Mouse (Mus musculus): ENCODE results near the gene Prrt2. TPM values are rescaled to one million over a fixed set of nuclear protein-coding genes. Genes with fewer than 3 reads are reported as not detected.
A peak's percentile ranks its signal among the peaks of the same experiment; 100 is the strongest.

The Prrt2 gene
- total and polyA plus RNA-seq, 3 experiments = 1.7 to 9.5 (median 2.0) TPM

- no peak for DNase-seq
These were observed 21.4 kb downstream of the Prrt2 start for GRCm38 (mm10) chr7:126999568-126999967.

GRCm38 (mm10) chr7:126996449-126996848 lies 24.6 kb downstream of the Prrt2 start:
- DNase-seq = no peak

DNA sequence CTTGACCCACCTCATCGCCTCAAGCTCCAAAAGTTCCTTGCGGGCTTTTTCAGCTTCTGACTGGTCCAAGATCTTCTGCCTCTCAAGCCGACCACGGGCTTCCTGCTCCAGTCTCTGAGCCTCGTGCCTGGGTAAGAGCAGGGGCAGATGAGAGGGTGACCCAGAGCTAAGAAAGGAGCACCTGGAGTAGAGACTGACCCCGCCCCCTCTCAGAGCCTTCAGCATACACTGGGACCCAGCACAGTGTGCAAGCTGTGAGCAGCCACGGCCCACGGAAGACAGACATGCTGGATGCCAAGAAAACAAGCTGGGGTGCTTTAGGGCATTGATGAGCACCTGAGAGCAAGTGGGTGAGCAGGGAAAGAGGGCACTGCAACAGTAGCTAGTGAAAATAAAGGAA lies 32.2 kb downstream of the Prrt2 start:
- DNase-seq = no peak

GRCm38 (mm10) chr7:126986319-126986718 lies 34.7 kb downstream of the Prrt2 start:
- DNase-seq = peak; percentile 36

GRCm38 (mm10) chr7:126984667-126985444 lies 36.2 kb downstream of the Prrt2 start:
- no peak for DNase-seq

DNA sequence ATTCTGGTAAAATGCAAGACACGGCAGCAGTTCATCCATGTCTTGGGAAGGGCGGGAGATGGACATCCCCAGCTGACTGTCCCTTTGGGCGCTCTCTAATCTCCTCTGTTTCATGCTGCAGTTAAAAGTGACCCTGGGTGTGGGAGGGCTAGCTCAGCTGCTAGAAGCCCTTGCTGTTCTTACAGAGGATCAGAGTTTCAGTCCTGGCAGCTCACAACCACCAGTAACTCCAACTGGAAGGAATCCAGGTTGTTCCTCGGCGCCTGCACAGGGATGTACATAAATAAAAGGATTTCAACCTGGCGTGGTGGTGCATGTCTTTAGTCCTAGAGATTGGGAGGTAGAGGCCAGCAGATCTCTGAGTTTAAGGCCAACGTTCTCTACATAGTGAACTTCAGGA lies 37.9 kb downstream of the Prrt2 start:
- DNase-seq = no peak

GRCm38 (mm10) chr7:126982054-126982453 lies 39.0 kb downstream of the Prrt2 start:
- DNase-seq = no peak

DNA sequence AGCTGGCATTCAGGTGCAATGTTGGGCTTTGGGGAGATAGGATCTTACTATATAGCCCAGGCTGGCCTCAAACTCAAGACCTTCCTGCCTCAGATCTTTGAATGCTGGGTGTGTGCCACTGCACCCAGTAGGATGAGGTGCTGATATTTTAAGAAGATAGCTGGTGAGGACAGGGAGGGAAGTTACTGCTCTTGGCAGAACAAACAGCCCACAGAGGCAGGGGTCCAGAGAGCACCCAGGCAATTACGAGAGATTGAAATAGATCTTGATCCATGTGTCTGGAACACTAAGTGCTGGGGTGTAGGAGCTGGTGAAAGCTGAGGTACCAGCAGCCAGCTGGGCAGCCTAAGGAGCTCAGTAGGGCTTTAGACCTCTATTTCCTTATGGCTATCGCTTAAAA lies 39.4 kb downstream of the Prrt2 start:
- DNase-seq = no peak

- DNase-seq = no peak
These were observed 42.2 kb downstream of the Prrt2 start for GRCm38 (mm10) chr7:126978841-126979240.

DNA sequence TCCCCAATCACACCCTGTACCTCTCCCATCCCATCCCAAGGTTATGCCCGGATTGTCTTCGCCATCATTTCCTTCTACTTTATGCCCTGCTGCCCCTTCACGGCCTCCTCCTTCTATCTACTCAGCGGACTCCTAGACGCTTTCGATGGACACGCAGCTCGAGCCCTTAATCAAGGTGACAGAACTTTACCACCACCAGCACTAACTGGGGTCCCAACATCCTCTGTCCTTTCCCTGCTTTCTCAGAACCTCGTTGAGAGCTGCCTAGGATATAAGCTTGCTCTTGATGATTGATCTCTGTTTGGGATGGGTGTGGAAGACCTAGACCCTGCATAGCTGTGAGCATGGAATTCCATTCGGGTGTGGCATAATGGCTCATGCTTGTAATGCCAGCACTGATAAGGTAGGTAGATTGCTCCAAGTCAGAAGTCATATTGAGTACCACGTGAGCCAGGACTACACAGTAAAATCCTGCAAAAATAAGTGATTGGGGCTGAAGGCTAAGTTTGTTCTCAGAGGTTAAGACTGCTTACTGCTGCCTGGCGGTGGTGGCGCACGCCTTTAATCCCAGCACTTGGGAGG lies 44.0 kb downstream of the Prrt2 start:
- DNase-seq = peak; percentile 39

DNA sequence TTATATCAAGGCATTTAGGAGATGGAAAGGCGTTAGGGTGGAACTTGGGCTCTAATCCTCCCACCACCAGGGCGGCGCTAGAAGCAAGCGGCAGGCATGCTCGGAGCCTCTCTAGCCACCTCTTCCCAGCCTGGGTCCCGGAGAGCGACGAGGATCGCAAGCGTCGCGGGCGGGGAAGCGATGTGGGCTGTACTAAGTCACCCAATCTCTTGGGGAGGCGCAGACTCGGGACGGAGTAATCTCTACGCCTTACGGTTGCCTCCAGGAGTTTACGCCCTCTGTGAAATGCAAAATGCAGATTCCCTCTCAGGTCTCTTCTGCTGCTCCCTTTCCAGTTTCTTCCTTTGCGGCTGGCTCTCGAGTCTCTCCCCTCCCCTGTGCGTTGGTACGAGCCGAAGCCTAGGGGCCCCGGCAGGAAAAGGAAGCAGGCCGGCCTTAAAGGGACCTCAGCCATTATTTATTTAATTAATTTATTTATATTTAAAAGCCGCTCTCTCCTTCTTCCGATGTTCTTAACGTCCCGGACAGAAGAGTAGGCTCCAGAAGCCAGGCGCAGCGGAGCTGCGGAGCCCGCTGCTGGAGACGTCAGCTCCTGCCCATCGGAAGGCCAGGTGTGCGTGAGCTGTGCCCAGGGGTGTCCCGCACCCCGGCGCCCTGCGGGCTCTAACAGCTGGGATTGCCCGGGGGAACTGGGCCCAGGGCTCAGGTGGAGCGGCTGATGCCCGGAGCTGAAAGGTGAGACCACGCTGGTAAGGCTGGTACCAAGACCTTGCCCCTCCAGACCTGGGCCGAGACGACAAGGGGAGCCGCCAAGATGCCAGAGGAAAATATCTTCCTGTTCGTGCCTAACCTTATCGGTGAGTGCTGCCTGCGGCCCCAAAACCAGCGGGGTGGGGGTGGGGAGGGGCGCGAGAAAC lies 44.8 kb downstream of the Prrt2 start, which contains the start of gene Cdiptos:
TSS of gene Cdiptos (minus strand) at position 149 of the 917 bp plus-strand sequence.
- DNase-seq = peak; percentile 96

DNA sequence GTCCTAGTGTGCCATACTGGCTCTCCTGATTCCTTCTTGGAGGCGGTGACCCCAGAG lies 45.3 kb downstream of the Prrt2 start, which contains the start of gene Cdipt:
TSS of gene Cdipt (plus strand) at position 22 of the 57 bp plus-strand sequence.
- no peak for DNase-seq

GRCm38 (mm10) chr7:126975493-126975892 lies 45.5 kb downstream of the Prrt2 start:
- no peak for DNase-seq

Small RNA genes lying within 50 kb of the gene (microRNA-seq; reads per million reads assigned to microRNA genes)
- gene Gm44343 = 0 reads per million in 2 experiments

Other genes with a start within 250 kb of the Prrt2 start
Only the 30 nearest of the 32 such genes appear.
- gene Ppp4c, start 228.7 kb downstream of the Prrt2 start, total RNA-seq (2021) = 10 to 100 TPM; 77.4 to 86.0 TPM
- gene Ppp4c, start 228.7 kb downstream of the Prrt2 start, polyA plus RNA-seq (2012; rRNA removed) = 89.8 and 92.4 TPM in 2 replicates
- 10 to 100 TPM; 16.4 to 21.0 TPM for gene Fam57b, start 223.5 kb downstream of the Prrt2 start, total RNA-seq (2021)
- gene Fam57b, start 223.5 kb downstream of the Prrt2 start, polyA plus RNA-seq (2012; rRNA removed) = 27.8 and 40.9 TPM in 2 replicates
- gene 4930451I11Rik, start 189.6 kb downstream of the Prrt2 start, total RNA-seq (2021) = not detected
- not detected in 2 replicates for gene 4930451I11Rik, start 189.6 kb downstream of the Prrt2 start, polyA plus RNA-seq (2012; rRNA removed)
- under 1 TPM; 0.40 to 0.52 TPM for gene Doc2a, start 173.8 kb downstream of the Prrt2 start, total RNA-seq (2021)
- gene Doc2a, start 173.8 kb downstream of the Prrt2 start, polyA plus RNA-seq (2012; rRNA removed) = 0.52 and 0.83 TPM in 2 replicates
- 10 to 100 TPM in 1 of 2 experiments, 1 to 10 TPM in 1; 8.2 to 16.3 TPM for gene Hirip3, start 159.2 kb downstream of the Prrt2 start, total RNA-seq (2021)
- 1.4 and 2.9 TPM in 2 replicates for gene Hirip3, start 159.2 kb downstream of the Prrt2 start, polyA plus RNA-seq (2012; rRNA removed)
- gene Ino80e, start 158.8 kb downstream of the Prrt2 start, total RNA-seq (2021) = 10 to 100 TPM; 42.5 to 44.5 TPM
- 73.8 and 75.0 TPM in 2 replicates for gene Ino80e, start 158.8 kb downstream of the Prrt2 start, polyA plus RNA-seq (2012; rRNA removed)
- 10 to 100 TPM; 60.6 to 66.8 TPM for gene Taok2, start 136.5 kb downstream of the Prrt2 start, total RNA-seq (2021)
- 136 and 169 TPM in 2 replicates for gene Taok2, start 136.5 kb downstream of the Prrt2 start, polyA plus RNA-seq (2012; rRNA removed)
- 10 to 100 TPM; 28.1 to 35.4 TPM for gene Tmem219, start 98.3 kb downstream of the Prrt2 start, total RNA-seq (2021)
- gene Tmem219, start 98.3 kb downstream of the Prrt2 start, polyA plus RNA-seq (2012; rRNA removed) = 242 and 243 TPM in 2 replicates
- gene Kctd13, start 92.3 kb downstream of the Prrt2 start, total RNA-seq (2021) = 10 to 100 TPM; 25.9 to 26.8 TPM
- 52.0 and 52.9 TPM in 2 replicates for gene Kctd13, start 92.3 kb downstream of the Prrt2 start, polyA plus RNA-seq (2012; rRNA removed)
- gene Asphd1, start 71.6 kb downstream of the Prrt2 start, total RNA-seq (2021) = 1 to 10 TPM in 1 of 2 experiments, under 1 TPM in 1; 0.66 to 2.2 TPM
- gene Asphd1, start 71.6 kb downstream of the Prrt2 start, polyA plus RNA-seq (2012; rRNA removed) = 2.0 and 2.5 TPM in 2 replicates
- 100 to 1,000 TPM in 1 of 2 experiments, 10 to 100 TPM in 1; 87.4 to 126 TPM for gene Sez6l2, start 70.6 kb downstream of the Prrt2 start, total RNA-seq (2021)
- gene Sez6l2, start 70.6 kb downstream of the Prrt2 start, polyA plus RNA-seq (2012; rRNA removed) = 33.4 and 42.4 TPM in 2 replicates
- gene Cdipt, start 45.3 kb downstream of the Prrt2 start, total RNA-seq (2021) = 100 to 1,000 TPM; 102 to 107 TPM
- gene Cdipt, start 45.3 kb downstream of the Prrt2 start, polyA plus RNA-seq (2012; rRNA removed) = 239 and 259 TPM in 2 replicates
- 1 to 10 TPM; 1.6 TPM for gene Cdiptos, start 45.1 kb downstream of the Prrt2 start, total RNA-seq (2021)
- gene Cdiptos, start 45.1 kb downstream of the Prrt2 start, polyA plus RNA-seq (2012; rRNA removed) = 0.43 and 1.4 TPM in 2 replicates
- gene Mvp, start 6.6 kb downstream of the Prrt2 start, total RNA-seq (2021) = 100 to 1,000 TPM; 115 to 145 TPM
- 95.3 and 172 TPM in 2 replicates for gene Mvp, start 6.6 kb downstream of the Prrt2 start, polyA plus RNA-seq (2012; rRNA removed)
- gene Pagr1b, start 4.7 kb downstream of the Prrt2 start, total RNA-seq (2021) = 1 to 10 TPM in 1 of 2 experiments, not detected in 1; 1.3 TPM
- gene Pagr1b, start 4.7 kb downstream of the Prrt2 start, polyA plus RNA-seq (2012; rRNA removed) = 1.7 and 2.0 TPM in 2 replicates
- gene Pagr1a, start 3.9 kb downstream of the Prrt2 start, total RNA-seq (2021) = 10 to 100 TPM; 16.4 to 20.3 TPM
- gene Pagr1a, start 3.9 kb downstream of the Prrt2 start, polyA plus RNA-seq (2012; rRNA removed) = 0.66 and 13.1 TPM in 2 replicates
- gene Gm42742, start 114 bp downstream of the Prrt2 start, total RNA-seq (2021) = 10 to 100 TPM; 19.9 to 29.2 TPM
- 13.7 and 28.4 TPM in 2 replicates for gene Gm42742, start 114 bp downstream of the Prrt2 start, polyA plus RNA-seq (2012; rRNA removed)
- gene Maz, start 5.8 kb upstream of the Prrt2 start, total RNA-seq (2021) = 100 to 1,000 TPM in 1 of 2 experiments, 10 to 100 TPM in 1; 98.7 to 114 TPM
- gene Maz, start 5.8 kb upstream of the Prrt2 start, polyA plus RNA-seq (2012; rRNA removed) = 833 and 840 TPM in 2 replicates
- 1 to 10 TPM; 2.1 to 2.5 TPM for gene Kif22, start 21.3 kb upstream of the Prrt2 start, total RNA-seq (2021)
- gene Kif22, start 21.3 kb upstream of the Prrt2 start, polyA plus RNA-seq (2012; rRNA removed) = 0.64 and 0.89 TPM in 2 replicates
- gene Zg16, start 66.1 kb upstream of the Prrt2 start, total RNA-seq (2021) = not detected
- gene Zg16, start 66.1 kb upstream of the Prrt2 start, polyA plus RNA-seq (2012; rRNA removed) = 0.18 and 0.49 TPM in 2 replicates
- gene AI467606, start 70.1 kb upstream of the Prrt2 start, total RNA-seq (2021) = 1 to 10 TPM; 1.6 to 1.9 TPM
- 7.6 TPM in 2 replicates for gene AI467606, start 70.1 kb upstream of the Prrt2 start, polyA plus RNA-seq (2012; rRNA removed)
- gene Qprt, start 101.0 kb upstream of the Prrt2 start, total RNA-seq (2021) = under 1 TPM; 0.49 to 0.52 TPM
- gene Qprt, start 101.0 kb upstream of the Prrt2 start, polyA plus RNA-seq (2012; rRNA removed) = 0.77 and 1.0 TPM in 2 replicates
- gene Spn, start 116.6 kb upstream of the Prrt2 start, total RNA-seq (2021) = 1 to 10 TPM in 1 of 2 experiments, under 1 TPM in 1; 0.58 to 1.0 TPM
- 1.0 and 2.0 TPM in 2 replicates for gene Spn, start 116.6 kb upstream of the Prrt2 start, polyA plus RNA-seq (2012; rRNA removed)
- gene Cd2bp2, start 174.8 kb upstream of the Prrt2 start, total RNA-seq (2021) = 10 to 100 TPM; 37.6 to 67.6 TPM
- 12.7 and 13.8 TPM in 2 replicates for gene Cd2bp2, start 174.8 kb upstream of the Prrt2 start, polyA plus RNA-seq (2012; rRNA removed)
- gene Tbc1d10b, start 187.3 kb upstream of the Prrt2 start, total RNA-seq (2021) = 10 to 100 TPM; 36.0 to 43.6 TPM
- gene Tbc1d10b, start 187.3 kb upstream of the Prrt2 start, polyA plus RNA-seq (2012; rRNA removed) = 31.5 and 35.1 TPM in 2 replicates
- gene Mylpf, start 187.7 kb upstream of the Prrt2 start, total RNA-seq (2021) = 1 to 10 TPM; 2.2 to 2.3 TPM
- not detected in 2 replicates for gene Mylpf, start 187.7 kb upstream of the Prrt2 start, polyA plus RNA-seq (2012; rRNA removed)
- 10 to 100 TPM; 11.7 to 12.7 TPM for gene Zfp553, start 211.8 kb upstream of the Prrt2 start, total RNA-seq (2021)
- 18.3 and 20.5 TPM in 2 replicates for gene Zfp553, start 211.8 kb upstream of the Prrt2 start, polyA plus RNA-seq (2012; rRNA removed)
- 10 to 100 TPM in 1 of 2 experiments, 1 to 10 TPM in 1; 7.1 to 11.4 TPM for gene Sept1, start 211.9 kb upstream of the Prrt2 start, total RNA-seq (2021)
- 8.6 and 10.9 TPM in 2 replicates for gene Sept1, start 211.9 kb upstream of the Prrt2 start, polyA plus RNA-seq (2012; rRNA removed)
- gene Zfp771, start 223.1 kb upstream of the Prrt2 start, total RNA-seq (2021) = 10 to 100 TPM; 27.1 to 32.4 TPM
- gene Zfp771, start 223.1 kb upstream of the Prrt2 start, polyA plus RNA-seq (2012; rRNA removed) = 295 and 338 TPM in 2 replicates
- 10 to 100 TPM; 34.7 to 37.6 TPM for gene Dctpp1, start 239.5 kb upstream of the Prrt2 start, total RNA-seq (2021)
- gene Dctpp1, start 239.5 kb upstream of the Prrt2 start, polyA plus RNA-seq (2012; rRNA removed) = 45.1 and 57.1 TPM in 2 replicates

Measured in adrenal gland, adult 2 months (tissue).